Mouse (Mus musculus) C2C12 (cell line): Measurements from ENCODE around the gene Cfap298.

ENCODE experiments used
- CTCF ChIP-seq: IDR thresholded peaks from one replicate; pipeline ENCODE4 v1.5.1; 2011; ENCODE audit not compliant: control insufficient read depth, insufficient read depth, insufficient read length
- MAX ChIP-seq: IDR thresholded peaks from one replicate; pipeline ENCODE4 v1.6.1; 2011; ENCODE audit warnings: mild to moderate bottlenecking, control low read depth
- MYOD1 ChIP-seq: IDR thresholded peaks from one replicate; pipeline ENCODE4 v1.6.1; 2011; ENCODE audit warnings: low read depth; ENCODE audit not compliant: control insufficient read depth, insufficient read length
- MYOG ChIP-seq: IDR thresholded peaks from one replicate; pipeline ENCODE4 v1.6.1; 2011; ENCODE audit not compliant: control insufficient read depth, insufficient read length; ENCODE audit errors: extremely low read depth
- USF1 ChIP-seq: IDR thresholded peaks from one replicate; pipeline ENCODE4 v1.6.1; 2011; ENCODE audit warnings: low read depth, mild to moderate bottlenecking, control low read depth, moderate library complexity

- no peak for TF ChIP-seq USF1
- TF ChIP-seq CTCF = no peak
- no peak for TF ChIP-seq MAX
- no peak for TF ChIP-seq MYOD1
- no peak for TF ChIP-seq MYOG
Measured at GRCm38 (mm10) chr16:90892081-90892480, 42.8 kb downstream of the Cfap298 start.
